Mouse (Mus musculus) embryonic fibroblast, embryonic 13.5 days (primary cell): ENCODE results near the gene Atp2a3.

Experiments
- CTCF ChIP-seq: IDR thresholded peaks from 2 replicates; pipeline ENCODE4 v1.5.1; 2011; ENCODE audit warnings: mild to moderate bottlenecking, control low read depth, low read length, moderate library complexity, borderline replicate concordance; ENCODE audit not compliant: insufficient read depth
- POLR2A ChIP-seq: IDR thresholded peaks from 2 replicates; pipeline ENCODE4 v1.6.1; 2011; ENCODE audit warnings: low read depth, mild to moderate bottlenecking, control low read depth, low read length, moderate library complexity

DNA sequence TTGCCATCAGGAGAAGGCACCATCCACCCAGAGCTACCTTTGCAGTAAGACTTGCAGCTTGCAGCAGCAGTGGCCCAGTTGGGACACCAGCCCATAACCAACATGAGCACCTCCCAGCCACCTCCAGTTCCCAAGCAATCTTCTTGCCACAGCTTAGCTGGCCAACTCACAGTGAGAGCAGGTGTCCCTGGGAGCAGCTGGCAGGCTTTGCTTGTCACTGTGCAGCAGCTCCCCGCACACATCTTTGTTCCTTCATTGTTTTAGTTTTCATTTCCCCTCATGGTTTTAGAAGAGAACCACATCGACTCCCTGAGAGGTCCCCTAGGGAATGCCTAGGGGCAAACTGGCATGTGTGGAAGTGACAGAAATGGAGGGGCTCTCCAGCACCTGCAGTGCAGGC, 35.9 kb upstream of the Atp2a3 start:
- no peak for TF ChIP-seq CTCF
- no peak for TF ChIP-seq POLR2A
